7 mouse cellular contexts compared by ENCODE assay signal in the genomic region with DNA sequence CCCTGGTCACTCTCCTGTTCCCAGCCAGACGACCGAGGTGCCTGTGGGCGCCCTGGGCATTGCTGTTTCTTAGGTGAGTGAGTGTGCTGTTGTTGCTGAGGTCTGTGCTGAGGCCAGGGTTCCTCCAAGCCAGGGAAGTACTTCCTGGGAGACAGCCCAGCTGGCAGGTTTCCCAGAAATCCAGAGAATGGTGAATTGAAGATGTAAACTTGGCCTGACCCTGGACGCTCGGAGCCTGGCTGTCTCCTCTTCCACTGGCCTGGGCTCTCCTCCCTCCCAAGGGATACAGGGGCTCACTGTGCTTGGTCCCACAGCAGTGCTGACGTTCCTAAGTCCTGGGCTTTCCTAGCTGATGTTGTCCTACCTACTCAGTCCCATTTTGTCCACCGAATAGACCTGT. TPM values are rescaled to one million over a fixed set of nuclear protein-coding genes. Genes with fewer than 3 reads are reported as not detected.
A peak's percentile ranks its signal among the peaks of the same experiment; 100 is the strongest.
DNase-seq lines count a peak whose midpoint lies in the region; ATAC-seq lines count a peak whose summit lies in the region.

No protein-coding gene starts in this region.

- peak; percentile 66 to 76 for DNase-seq in cerebellum, postnatal 14 days
- DNase-seq in lung, postnatal 4 days: peak; percentile 81 to 87
- DNase-seq in c-Kit-positive CD71-positive TER-119-positive erythroid progenitor cells, embryonic 14.5 days (ENCODE audit: low spot score): no peak

- whole genome bisulfite sequencing in neural tube, embryonic 13.5 days: 69% methylated on average over 7 of the region's 7 CpGs
- 66% methylated on average over 7 of the region's 7 CpGs for WGBS in neural tube, embryonic 15.5 days
- 55% methylated on average over 7 of the region's 7 CpGs for WGBS in intestine, embryonic 15.5 days

- no peak overlapping the region for H3K27ac ChIP-seq in neural tube, embryonic 13.5 days (replicated peaks)
- H3K27ac ChIP-seq in neural tube, embryonic 15.5 days (replicated peaks): no peak overlapping the region
- no peak overlapping the region for H3K27ac ChIP-seq in intestine, embryonic 15.5 days

- H3K9ac ChIP-seq in neural tube, embryonic 13.5 days: 0 out of 2 replicates have a peak overlapping the region, but pooled peaks have one; percentile 46
- H3K9ac ChIP-seq in neural tube, embryonic 15.5 days (replicated peaks): no peak overlapping the region
- H3K9ac ChIP-seq in intestine, embryonic 15.5 days: no peak overlapping the region

- H3K4me3 ChIP-seq in neural tube, embryonic 13.5 days: no peak overlapping the region
- no peak overlapping the region for H3K4me3 ChIP-seq in neural tube, embryonic 15.5 days (replicated peaks)
- H3K4me3 ChIP-seq in intestine, embryonic 15.5 days (replicated peaks): no peak overlapping the region

- no peaks in the 10 kb centered on the region for H3K27me3 ChIP-seq in neural tube, embryonic 13.5 days
- H3K27me3 ChIP-seq in neural tube, embryonic 15.5 days (replicated peaks): no peaks in the 10 kb centered on the region
- no peaks in the 10 kb centered on the region for H3K27me3 ChIP-seq in intestine, embryonic 15.5 days (replicated peaks)

- peak; percentile 37; the same call in 1 of the 2 replicates for ATAC-seq in neural tube, embryonic 13.5 days (ENCODE audit: low read depth)
- ATAC-seq in neural tube, embryonic 15.5 days (ENCODE audit: low FRiP score): no peak
- ATAC-seq in intestine, embryonic 15.5 days: peak; percentile 42; the same call in 1 of the 2 replicates
- no peak for ATAC-seq in erythroid progenitor cell, adult 5-6 weeks (replicated peaks; ENCODE audit: low FRiP score, poor library complexity, severe bottlenecking)

- peaks cover 20% of the 10 kb centered on the region for H3K4me1 ChIP-seq in neural tube, embryonic 13.5 days (replicated peaks)
- peaks cover 29% of the 10 kb centered on the region for H3K4me1 ChIP-seq in neural tube, embryonic 15.5 days
- H3K4me1 ChIP-seq in intestine, embryonic 15.5 days (replicated peaks): peaks cover 31% of the 10 kb centered on the region

- H3K36me3 ChIP-seq in neural tube, embryonic 13.5 days: no peaks in the 10 kb centered on the region
- H3K36me3 ChIP-seq in neural tube, embryonic 15.5 days: no peaks in the 10 kb centered on the region
- H3K36me3 ChIP-seq in intestine, embryonic 15.5 days: no peaks in the 10 kb centered on the region

- no peak overlapping the region for H3K4me2 ChIP-seq in neural tube, embryonic 13.5 days
- H3K4me2 ChIP-seq in neural tube, embryonic 15.5 days: no peak overlapping the region
- H3K4me2 ChIP-seq in intestine, embryonic 15.5 days (replicated peaks): no peak overlapping the region

- no peaks in the 10 kb centered on the region for H3K9me3 ChIP-seq in neural tube, embryonic 13.5 days
- no peaks in the 10 kb centered on the region for H3K9me3 ChIP-seq in neural tube, embryonic 15.5 days (replicated peaks)
- H3K9me3 ChIP-seq in intestine, embryonic 15.5 days: no peaks in the 10 kb centered on the region

RNA-seq across cellular contexts. Expression of a gene that starts 25.1 kb away (rescaled TPM):
- 4.3 and 5.5 TPM in 2 replicates for polyA plus RNA-seq in neural tube, embryonic 13.5 days (2015; fragmentation: Nextera tagmentation; extraction: Ambion mirVana)
- 5.3 and 7.1 TPM in 2 replicates for polyA plus RNA-seq in neural tube, embryonic 15.5 days (2015; fragmentation: Nextera tagmentation; extraction: Ambion mirVana)
- 10.4 and 11.8 TPM in 2 replicates for polyA plus RNA-seq in intestine, embryonic 15.5 days (2015; fragmentation: Nextera tagmentation; extraction: Ambion mirVana)
- 0.84 and 2.2 TPM in 2 replicates for total RNA-seq in erythroid progenitor cell, adult 5-6 weeks (2015; ENCODE audit: low replicate concordance)
- 3.3 and 5.7 TPM in 2 replicates for total RNA-seq in erythroid progenitor cell, adult 5-6 weeks (2017; ENCODE audit: low replicate concordance)

RNA-seq across cellular contexts. Expression of a gene that starts 26.2 kb away (rescaled TPM):
- polyA plus RNA-seq in neural tube, embryonic 13.5 days (2015; fragmentation: Nextera tagmentation; extraction: Ambion mirVana): 0.25 and 0.61 TPM in 2 replicates
- polyA plus RNA-seq in neural tube, embryonic 15.5 days (2015; fragmentation: Nextera tagmentation; extraction: Ambion mirVana): 0.35 and 1.8 TPM in 2 replicates
- polyA plus RNA-seq in intestine, embryonic 15.5 days (2015; fragmentation: Nextera tagmentation; extraction: Ambion mirVana): 0.32 and 0.52 TPM in 2 replicates
- total RNA-seq in erythroid progenitor cell, adult 5-6 weeks (2015; ENCODE audit: low replicate concordance): 1.7 and 1.8 TPM in 2 replicates
- 2.2 and 2.7 TPM in 2 replicates for total RNA-seq in erythroid progenitor cell, adult 5-6 weeks (2017; ENCODE audit: low replicate concordance)

Comparison
In these comparisons a context has a peak if more than half of its experiments do, and no peak if none do; other contexts are left out.
1. ATAC-seq: peak in neural tube, embryonic 13.5 days (single experiment) and intestine, embryonic 15.5 days (single experiment); none in neural tube, embryonic 15.5 days (single experiment) and erythroid progenitor cell, adult 5-6 weeks (single experiment).